Mouse (Mus musculus): ENCODE measurements at regions not wholly inside any gene's neighbourhood (a gene's known extent, or its start where the extent isn't known, plus 50 kb on each side); places are given as distances from the start of the nearest gene placed in this dataset.
"Not testable (repeated sequence)": the region's sequence is repeated elsewhere in the genome, so short reads cannot be mapped to it uniquely, and the experiment has no call there.

DNA sequence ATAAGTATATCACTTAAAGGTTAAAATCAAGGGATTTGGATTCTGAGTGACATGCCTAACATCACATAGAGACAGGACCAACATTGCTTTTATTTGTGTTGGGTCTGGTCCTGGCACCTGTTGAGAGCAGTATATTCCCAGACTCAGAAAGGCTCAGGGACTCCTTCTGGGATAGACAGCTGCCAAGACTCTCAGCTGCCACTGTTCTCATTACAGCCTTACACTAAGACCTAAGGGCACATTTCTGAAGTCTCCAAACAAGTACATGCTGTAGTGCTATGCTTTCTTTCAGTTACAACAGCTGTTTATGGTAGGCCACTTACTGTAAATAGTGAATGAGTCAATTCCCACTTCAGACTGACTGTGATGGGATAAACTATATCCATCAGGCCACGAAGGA, 77.7 kb upstream of the Fam13a start:
- Histone ChIP-seq H3K27ac (ENCODE audit: low read depth, low read length) (no peak overlapping the region), H3K4me3 (ENCODE audit: low read length) (no peak overlapping the region), H3K4me2 (ENCODE audit: low read length) (no peak overlapping the region), H3K27me3 (replicated peaks; ENCODE audit: control insufficient read depth, insufficient read depth, low read length) (no peaks in the 10 kb centered on the region), H3K36me3 (ENCODE audit: control insufficient read depth, insufficient read depth, low read length) (no peaks in the 10 kb centered on the region), H3K4me1 (ENCODE audit: control insufficient read depth, insufficient read depth, low read depth, low read length) (no peaks in the 10 kb centered on the region), H3K9ac (ENCODE audit: low read depth, low read length) (no peak overlapping the region), H3K9me3 (ENCODE audit: control insufficient read depth, low read length) (no peaks in the 10 kb centered on the region)
- no peak for ATAC-seq
- WGBS, result 81% methylated on average over 1 of the region's 1 CpGs

DNA sequence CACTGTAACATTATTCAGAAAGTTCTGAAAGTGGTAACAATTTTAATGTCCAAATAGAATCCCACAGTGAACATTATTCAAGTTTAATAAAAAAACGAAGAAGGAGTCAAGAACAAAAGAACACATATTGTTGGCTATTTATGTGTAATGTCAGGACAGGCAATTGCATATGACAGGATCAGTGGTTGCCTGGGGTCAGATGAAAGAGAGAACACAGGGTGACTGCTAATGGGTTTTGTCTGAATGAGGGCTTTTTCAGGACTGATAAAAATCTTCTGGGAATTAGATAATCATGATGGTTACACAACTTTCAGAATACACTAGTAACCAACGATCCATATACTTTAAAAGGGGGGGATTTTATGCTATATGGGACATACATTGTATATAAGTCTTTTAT, 79.6 kb upstream of the Fam13a start:
- Histone ChIP-seq H3K4me2 (ENCODE audit: low read length) (no peak overlapping the region), H3K9me3 (ENCODE audit: control insufficient read depth, low read length) (no peaks in the 10 kb centered on the region), H3K4me1 (ENCODE audit: control insufficient read depth, insufficient read depth, low read depth, low read length) (no peaks in the 10 kb centered on the region), H3K4me3 (ENCODE audit: low read length) (no peak overlapping the region), H3K27ac (ENCODE audit: low read depth, low read length) (no peak overlapping the region), H3K27me3 (replicated peaks; ENCODE audit: control insufficient read depth, insufficient read depth, low read length) (no peaks in the 10 kb centered on the region), H3K9ac (ENCODE audit: low read depth, low read length) (no peak overlapping the region), H3K36me3 (ENCODE audit: control insufficient read depth, insufficient read depth, low read length) (no peaks in the 10 kb centered on the region)
- 46% methylated on average over 2 of the region's 2 CpGs for WGBS
- ATAC-seq, result no peak

DNA sequence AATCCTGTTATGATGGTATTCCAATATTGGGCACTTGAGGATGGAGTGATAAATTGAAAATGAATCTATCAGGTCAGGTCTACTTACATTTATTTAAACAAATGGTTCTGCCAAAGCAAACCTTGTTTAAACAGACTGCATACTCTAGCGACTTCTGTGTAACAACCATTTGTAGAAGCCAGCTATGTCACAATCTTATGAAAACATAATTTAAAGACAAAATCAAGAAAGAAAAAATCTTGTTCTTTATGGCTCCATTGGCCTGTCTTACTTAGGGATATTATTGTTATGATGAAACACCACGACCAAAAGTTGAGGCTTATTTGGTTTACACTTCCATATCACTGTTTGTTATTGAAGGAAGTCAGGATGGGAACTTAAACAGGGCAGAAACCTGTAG, 80.1 kb upstream of the Fam13a start:
- H3K36me3 ChIP-seq (ENCODE audit: control insufficient read depth, insufficient read depth, low read length), result no peaks in the 10 kb centered on the region
- no peak overlapping the region for H3K27ac ChIP-seq (ENCODE audit: low read depth, low read length)
- no peaks in the 10 kb centered on the region for H3K27me3 ChIP-seq (replicated peaks; ENCODE audit: control insufficient read depth, insufficient read depth, low read length)
- no peaks in the 10 kb centered on the region for H3K9me3 ChIP-seq (ENCODE audit: control insufficient read depth, low read length)
- no peak for ATAC-seq
- WGBS, result 73% methylated on average over 2 of the region's 2 CpGs
- no peaks in the 10 kb centered on the region for H3K4me1 ChIP-seq (ENCODE audit: control insufficient read depth, insufficient read depth, low read depth, low read length)
- H3K4me3 ChIP-seq (ENCODE audit: low read length), result no peak overlapping the region
- no peak overlapping the region for H3K4me2 ChIP-seq (ENCODE audit: low read length)
- no peak overlapping the region for H3K9ac ChIP-seq (ENCODE audit: low read depth, low read length)

DNA sequence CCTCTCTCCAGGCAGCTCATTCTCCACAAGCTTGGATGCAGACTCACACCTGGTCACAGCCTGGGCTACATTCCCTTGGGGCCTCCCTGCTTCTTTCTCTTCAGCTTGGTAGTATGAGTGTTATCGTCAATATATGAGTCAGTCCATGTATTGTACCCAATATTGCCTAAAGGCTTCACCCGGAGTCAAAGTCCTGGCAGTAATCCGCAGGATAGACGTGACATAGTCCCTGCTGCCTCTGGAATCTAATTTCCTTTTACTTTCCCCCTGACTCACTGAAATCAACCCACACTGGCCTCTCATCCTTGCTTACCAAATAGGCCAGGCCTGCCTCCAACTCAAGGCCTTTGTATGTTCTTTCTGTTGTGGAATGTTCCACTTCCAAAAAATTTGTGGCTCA, 83.8 kb upstream of the Fam13a start:
- Histone ChIP-seq H3K9me3 (ENCODE audit: control insufficient read depth, low read length) (no peaks in the 10 kb centered on the region), H3K9ac (ENCODE audit: low read depth, low read length) (no peak overlapping the region), H3K27me3 (replicated peaks; ENCODE audit: control insufficient read depth, insufficient read depth, low read length) (no peaks in the 10 kb centered on the region), H3K27ac (ENCODE audit: low read depth, low read length) (no peak overlapping the region), H3K4me1 (ENCODE audit: control insufficient read depth, insufficient read depth, low read depth, low read length) (no peaks in the 10 kb centered on the region), H3K4me2 (ENCODE audit: low read length) (no peak overlapping the region), H3K4me3 (ENCODE audit: low read length) (no peak overlapping the region), H3K36me3 (ENCODE audit: control insufficient read depth, insufficient read depth, low read length) (no peaks in the 10 kb centered on the region)
- ATAC-seq, result no peak
- 82% methylated on average over 4 of the region's 4 CpGs for WGBS

DNA sequence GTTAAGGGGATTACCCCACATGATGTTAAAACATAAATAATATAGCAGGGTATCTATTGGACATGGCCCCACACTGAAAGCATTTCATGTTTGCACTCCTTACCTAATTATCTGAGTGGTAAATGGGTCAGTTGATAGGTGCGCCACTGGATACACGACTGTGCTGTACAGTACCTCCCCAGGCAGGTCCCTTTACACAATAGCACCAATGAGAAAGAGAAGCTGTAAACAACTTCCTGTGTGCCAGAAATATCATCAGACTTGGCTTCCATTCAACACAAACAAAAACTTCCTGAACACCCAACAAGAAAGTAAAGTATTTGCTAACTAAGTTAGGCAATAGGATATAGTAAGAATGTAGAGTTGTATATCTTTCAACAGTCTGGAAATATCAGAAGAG, 76.3 kb upstream of the Tigd2 start:
- no peaks in the 10 kb centered on the region for H3K9me3 ChIP-seq (ENCODE audit: control insufficient read depth, low read length)
- H3K36me3 ChIP-seq (ENCODE audit: control insufficient read depth, insufficient read depth, low read length), result no peaks in the 10 kb centered on the region
- H3K9ac ChIP-seq (ENCODE audit: low read depth, low read length), result no peak overlapping the region
- H3K27ac ChIP-seq (ENCODE audit: low read depth, low read length), result no peak overlapping the region
- no peaks in the 10 kb centered on the region for H3K27me3 ChIP-seq (replicated peaks; ENCODE audit: control insufficient read depth, insufficient read depth, low read length)
- WGBS, result 77% methylated on average over 2 of the region's 2 CpGs
- no peaks in the 10 kb centered on the region for H3K4me1 ChIP-seq (ENCODE audit: control insufficient read depth, insufficient read depth, low read depth, low read length)
- no peak overlapping the region for H3K4me3 ChIP-seq (ENCODE audit: low read length)
- no peak for ATAC-seq
- no peak overlapping the region for H3K4me2 ChIP-seq (ENCODE audit: low read length)

DNA sequence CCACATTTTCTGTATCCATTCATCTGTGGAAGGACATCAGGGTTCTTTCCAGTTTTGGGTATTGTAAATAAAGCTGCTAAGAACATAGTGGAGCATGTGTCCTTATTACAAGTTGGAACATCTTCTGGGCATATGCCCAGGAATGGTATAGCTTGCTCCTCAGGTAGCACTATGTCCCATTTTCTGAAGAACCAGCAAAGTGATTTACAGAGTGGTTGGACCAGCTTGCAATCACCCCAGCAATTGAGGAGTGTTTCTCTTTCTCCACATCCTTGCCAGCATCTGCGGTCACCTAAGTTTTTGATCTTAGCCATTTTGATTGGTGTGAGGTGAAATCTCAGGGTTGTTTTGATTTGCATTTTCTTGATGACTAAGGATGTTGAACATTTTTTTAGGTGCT, 74.9 kb upstream of the Tigd2 start:
- H3K27me3 ChIP-seq (replicated peaks; ENCODE audit: control insufficient read depth, insufficient read depth, low read length); H3K4me1 ChIP-seq (ENCODE audit: control insufficient read depth, insufficient read depth, low read depth, low read length); H3K36me3 ChIP-seq (ENCODE audit: control insufficient read depth, insufficient read depth, low read length); H3K4me2 ChIP-seq (ENCODE audit: low read length); H3K9ac ChIP-seq (ENCODE audit: low read depth, low read length); H3K27ac ChIP-seq (ENCODE audit: low read depth, low read length); H3K4me3 ChIP-seq (ENCODE audit: low read length); ATAC-seq; H3K9me3 ChIP-seq (ENCODE audit: control insufficient read depth, low read length): not testable (repeated sequence)
- 100% methylated on average over 1 of the region's 1 CpGs for WGBS

DNA sequence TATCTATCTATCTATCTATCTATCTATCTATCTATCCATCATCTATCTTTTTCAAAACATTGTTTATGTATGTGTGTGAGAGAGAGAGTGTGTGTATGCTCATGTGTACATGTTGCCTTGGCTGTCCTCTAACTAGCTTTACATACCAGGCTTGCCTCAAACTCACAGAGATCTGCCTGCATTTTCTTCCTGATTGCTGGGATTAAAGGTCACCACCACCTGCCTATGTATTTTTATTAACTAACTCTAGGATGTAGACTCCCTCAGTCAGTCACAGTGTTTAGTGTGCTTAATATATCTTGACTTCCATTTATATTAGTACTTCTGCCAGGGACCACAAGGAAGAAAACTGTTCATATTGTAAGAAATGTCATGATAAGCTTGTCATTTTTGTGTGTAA, 69.0 kb upstream of the Tigd2 start:
- no peak overlapping the region for H3K4me2 ChIP-seq (ENCODE audit: low read length)
- H3K9me3 ChIP-seq (ENCODE audit: control insufficient read depth, low read length), result no peaks in the 10 kb centered on the region
- no peak overlapping the region for H3K27ac ChIP-seq (ENCODE audit: low read depth, low read length)
- no peak overlapping the region for H3K4me3 ChIP-seq (ENCODE audit: low read length)
- H3K27me3 ChIP-seq (replicated peaks; ENCODE audit: control insufficient read depth, insufficient read depth, low read length), result no peaks in the 10 kb centered on the region
- H3K4me1 ChIP-seq (ENCODE audit: control insufficient read depth, insufficient read depth, low read depth, low read length), result no peaks in the 10 kb centered on the region
- no peak overlapping the region for H3K9ac ChIP-seq (ENCODE audit: low read depth, low read length)
- no peaks in the 10 kb centered on the region for H3K36me3 ChIP-seq (ENCODE audit: control insufficient read depth, insufficient read depth, low read length)
- ATAC-seq, result no peak

DNA sequence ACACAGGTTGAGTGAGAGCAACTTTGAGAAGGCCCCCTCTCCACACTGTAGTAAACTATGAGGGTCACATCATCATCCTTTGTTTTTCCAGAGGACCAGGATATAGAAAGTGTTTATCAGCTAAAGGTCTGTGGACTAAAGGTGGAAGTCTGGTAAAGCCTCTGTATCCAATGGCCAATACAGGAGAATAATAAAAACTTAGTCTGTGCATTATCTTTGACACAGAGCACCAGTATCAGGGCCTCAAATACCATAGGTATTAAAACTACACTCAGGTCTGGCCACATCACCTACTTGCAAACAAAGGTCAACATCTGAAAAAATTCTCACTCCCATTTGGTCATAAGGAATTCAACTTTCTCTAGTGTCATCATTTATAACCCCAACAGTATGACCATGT, 66.6 kb upstream of the Tigd2 start:
- no peaks in the 10 kb centered on the region for H3K9me3 ChIP-seq (ENCODE audit: control insufficient read depth, low read length)
- no peak overlapping the region for H3K4me3 ChIP-seq (ENCODE audit: low read length)
- no peaks in the 10 kb centered on the region for H3K27me3 ChIP-seq (replicated peaks; ENCODE audit: control insufficient read depth, insufficient read depth, low read length)
- H3K9ac ChIP-seq (ENCODE audit: low read depth, low read length), result no peak overlapping the region
- ATAC-seq, result no peak
- no peak overlapping the region for H3K27ac ChIP-seq (ENCODE audit: low read depth, low read length)
- no peaks in the 10 kb centered on the region for H3K4me1 ChIP-seq (ENCODE audit: control insufficient read depth, insufficient read depth, low read depth, low read length)
- no peak overlapping the region for H3K4me2 ChIP-seq (ENCODE audit: low read length)
- H3K36me3 ChIP-seq (ENCODE audit: control insufficient read depth, insufficient read depth, low read length), result no peaks in the 10 kb centered on the region

DNA sequence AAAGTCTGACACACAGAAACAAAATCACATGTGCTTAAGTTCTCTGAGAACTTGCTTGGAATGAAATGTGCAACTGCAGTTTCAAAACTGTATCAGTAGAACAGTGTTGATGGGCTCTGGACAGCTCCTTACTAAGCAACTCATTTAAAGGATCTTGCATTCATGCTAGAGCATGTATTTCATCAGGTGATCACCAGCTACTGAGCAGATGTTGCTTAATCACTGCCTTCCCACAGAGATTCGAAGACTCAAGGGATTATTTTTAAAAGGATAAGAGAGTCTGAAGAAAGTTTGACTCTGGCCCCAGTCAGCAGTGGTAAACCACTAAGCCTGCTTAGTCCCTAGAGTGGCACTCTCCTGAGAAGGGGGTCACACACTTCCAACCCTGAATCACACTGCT, 61.2 kb upstream of the Tigd2 start:
- ATAC-seq, result no peak
- Histone ChIP-seq H3K4me2 (ENCODE audit: low read length) (no peak overlapping the region), H3K27me3 (replicated peaks; ENCODE audit: control insufficient read depth, insufficient read depth, low read length) (no peaks in the 10 kb centered on the region), H3K36me3 (ENCODE audit: control insufficient read depth, insufficient read depth, low read length) (no peaks in the 10 kb centered on the region), H3K27ac (ENCODE audit: low read depth, low read length) (no peak overlapping the region), H3K4me3 (ENCODE audit: low read length) (no peak overlapping the region), H3K4me1 (ENCODE audit: control insufficient read depth, insufficient read depth, low read depth, low read length) (no peaks in the 10 kb centered on the region), H3K9ac (ENCODE audit: low read depth, low read length) (no peak overlapping the region), H3K9me3 (ENCODE audit: control insufficient read depth, low read length) (no peaks in the 10 kb centered on the region)
- 57% methylated on average over 1 of the region's 1 CpGs for WGBS

DNA sequence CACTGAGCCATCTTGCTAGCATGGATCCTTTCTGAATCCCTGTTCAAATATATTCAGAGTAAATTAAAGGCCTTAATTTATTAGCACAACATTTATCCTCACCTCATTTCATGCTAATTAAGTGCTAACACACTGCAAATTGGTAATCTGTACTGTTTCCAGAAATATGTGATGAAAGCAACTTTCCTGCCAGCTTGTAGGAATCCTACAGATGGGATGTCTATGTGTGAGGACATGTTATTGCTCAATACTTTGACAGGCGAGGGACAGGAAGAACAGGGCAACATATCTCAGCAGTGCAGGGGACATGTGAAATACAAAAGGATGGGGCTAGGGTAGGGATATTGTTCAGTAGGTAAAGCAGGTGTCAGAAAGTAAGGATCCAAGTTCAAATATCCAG, 53.0 kb upstream of the Tigd2 start:
- Histone ChIP-seq H3K27ac (ENCODE audit: low read depth, low read length) (no peak overlapping the region), H3K9ac (ENCODE audit: low read depth, low read length) (no peak overlapping the region), H3K36me3 (ENCODE audit: control insufficient read depth, insufficient read depth, low read length) (no peaks in the 10 kb centered on the region), H3K4me2 (ENCODE audit: low read length) (no peak overlapping the region), H3K4me1 (ENCODE audit: control insufficient read depth, insufficient read depth, low read depth, low read length) (no peaks in the 10 kb centered on the region), H3K27me3 (replicated peaks; ENCODE audit: control insufficient read depth, insufficient read depth, low read length) (no peaks in the 10 kb centered on the region), H3K9me3 (ENCODE audit: control insufficient read depth, low read length) (no peaks in the 10 kb centered on the region), H3K4me3 (ENCODE audit: low read length) (no peak overlapping the region)
- 83% methylated on average over 1 of the region's 1 CpGs for WGBS
- ATAC-seq, result peak; percentile 40; the same call in 1 of the 2 replicates
